Mouse (Mus musculus) olfactory bulb, adult 2 months (tissue): Measurements from ENCODE around the gene Pabpc1l. TPM values are rescaled to one million over a fixed set of nuclear protein-coding genes. Genes with fewer than 3 reads are reported as not detected.

Source experiments
- H3K27ac ChIP-seq: fragments of 200-500 bp; 2 replicates; pipeline ENCODE4 v1.5.1; 2012; ENCODE audit warnings: low read depth, low read length; ENCODE audit not compliant: insufficient read depth
- H3K4me1 ChIP-seq: fragments of 200-500 bp; 2 replicates; pipeline ENCODE4 v1.6.1; 2012; ENCODE audit warnings: low read length; ENCODE audit not compliant: control insufficient read depth, insufficient read depth
- H3K4me3 ChIP-seq: fragments of 200-500 bp; 2 replicates; pipeline ENCODE4 v1.5.1; 2012; ENCODE audit warnings: mild to moderate bottlenecking, low read depth, low read length, moderate library complexity; ENCODE audit not compliant: insufficient read depth
- CTCF ChIP-seq: fragments of 200-500 bp; IDR thresholded peaks from 2 replicates; pipeline ENCODE4 v1.5.1; 2012; ENCODE audit warnings: low read depth, mild to moderate bottlenecking, low read length, moderate library complexity; ENCODE audit not compliant: insufficient read depth
- POLR2A ChIP-seq: fragments of 200-500 bp; IDR thresholded peaks from 2 replicates; pipeline ENCODE4 v1.6.1; 2012; ENCODE audit warnings: mild to moderate bottlenecking, low read depth, low read length, moderate library complexity; ENCODE audit not compliant: insufficient read depth
- WGBS: fragments of 180-500 bp; shearing (Covaris S2); methylation state at CpG from one replicate; pipeline ENCODE4 v1.1.7; 2018; 5-methylcytosine and 5-hydroxymethylcytosine counted together
- polyA plus RNA-seq: library from polyadenylated mRNA; stranded (reverse); fragments of >200 nt; gene quantifications from 2 replicates; pipeline ENCODE4 v1.2.4, GENCODE M21; 2012; ENCODE audit warnings: low replicate concordance; ENCODE audit not compliant: missing spikeins, insufficient read depth, insufficient read length

The Pabpc1l gene
- polyA plus RNA-seq, 1 experiment, result not detected

DNA sequence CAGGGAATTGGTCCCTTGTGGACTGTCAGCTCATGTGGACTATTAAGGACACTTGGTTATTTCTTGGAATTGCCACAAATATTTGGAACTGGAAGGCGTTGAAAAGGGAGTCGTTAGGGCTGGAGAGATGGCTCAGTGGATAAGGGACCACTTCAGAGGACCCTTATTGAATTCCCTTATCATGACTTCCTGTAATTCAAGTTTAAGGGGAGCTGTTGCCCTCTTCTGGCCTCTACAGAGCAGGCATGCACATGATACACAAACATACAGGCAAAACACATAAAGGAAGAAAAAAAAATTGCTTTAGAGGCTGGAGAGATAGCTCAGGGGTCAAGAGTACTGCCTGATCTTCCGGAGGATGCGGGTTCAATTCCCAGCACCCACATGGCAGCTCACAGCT is 5.3 kb upstream of the Pabpc1l start:
- no peak for TF ChIP-seq CTCF
- no peak for TF ChIP-seq POLR2A
- no peaks in the 10 kb centered on the region for H3K4me1 ChIP-seq
- H3K4me3 ChIP-seq, result no peak overlapping the region
- WGBS, result 86% methylated on average over 4 of the region's 4 CpGs
- no peak overlapping the region for H3K27ac ChIP-seq

DNA sequence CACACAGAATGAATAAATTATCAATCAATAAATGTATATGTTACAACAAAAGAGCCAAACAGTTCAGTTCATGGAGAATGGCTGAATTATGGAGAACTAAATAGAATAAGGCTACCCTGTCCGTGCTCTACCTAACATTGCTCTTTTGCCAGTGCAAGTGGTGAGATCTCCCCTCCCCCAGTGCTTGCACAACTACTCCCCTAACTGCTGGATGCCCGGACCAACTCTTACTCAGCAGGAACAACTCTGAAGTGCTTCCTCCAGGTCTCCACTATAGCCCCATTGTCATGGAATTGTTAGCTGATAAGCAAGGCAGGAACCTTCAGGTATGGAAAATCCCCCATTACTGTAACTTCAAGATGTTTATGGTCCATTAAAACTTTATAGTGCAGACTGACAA is 3.1 kb upstream of the Pabpc1l start:
- H3K4me1 ChIP-seq, result no peaks in the 10 kb centered on the region
- WGBS, result 65% methylated on average over 2 of the region's 2 CpGs
- TF ChIP-seq POLR2A (no peak), CTCF (no peak)
- H3K27ac ChIP-seq, result no peak overlapping the region
- no peak overlapping the region for H3K4me3 ChIP-seq

DNA sequence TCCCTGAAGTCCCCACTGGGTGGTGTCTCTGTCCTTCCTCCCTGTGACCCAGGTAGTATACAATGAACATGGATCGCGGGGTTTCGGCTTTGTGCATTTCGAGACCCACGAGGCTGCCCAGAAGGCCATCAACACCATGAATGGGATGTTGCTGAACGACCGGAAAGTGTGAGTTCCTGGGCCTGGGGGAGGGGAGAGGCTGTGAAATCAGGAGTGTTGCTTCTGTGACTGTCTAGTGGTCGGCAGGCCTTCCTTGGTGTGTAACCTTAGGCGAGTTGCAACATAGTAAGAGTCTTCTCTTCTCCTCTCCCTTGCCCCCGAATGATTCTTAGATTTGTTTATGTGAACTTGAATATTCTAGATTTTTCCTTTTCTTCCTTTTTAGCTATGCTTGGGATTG is 5.9 kb downstream of the Pabpc1l start:
- 78% methylated on average over 10 of the region's 10 CpGs for WGBS
- no peak for TF ChIP-seq CTCF
- no peak overlapping the region for H3K27ac ChIP-seq
- H3K4me1 ChIP-seq, result no peaks in the 10 kb centered on the region
- H3K4me3 ChIP-seq, result no peak overlapping the region

DNA sequence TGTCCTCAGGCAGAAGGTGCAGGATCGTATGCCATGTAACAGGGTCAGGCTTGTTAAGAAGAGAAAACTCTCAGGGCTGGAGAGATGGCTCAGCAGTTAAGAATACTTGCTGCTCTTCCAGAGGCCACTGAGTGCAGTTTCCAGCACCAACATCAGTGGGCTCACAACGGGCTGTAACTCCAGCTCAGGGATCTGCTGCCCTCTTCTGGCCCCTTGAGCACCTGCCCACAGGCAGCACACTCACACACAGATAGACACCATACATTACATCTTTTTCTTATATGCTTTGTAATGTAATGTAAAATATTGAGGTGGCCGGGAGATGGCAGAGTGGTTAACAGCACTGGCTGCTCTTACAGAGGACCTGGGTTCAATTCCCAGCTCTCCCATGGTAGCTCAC is 7.7 kb downstream of the Pabpc1l start:
- TF ChIP-seq CTCF (no peak), POLR2A (no peak)
- no peak overlapping the region for H3K27ac ChIP-seq
- no peaks in the 10 kb centered on the region for H3K4me1 ChIP-seq
- no peak overlapping the region for H3K4me3 ChIP-seq
- 88% methylated on average over 3 of the region's 3 CpGs for WGBS

DNA sequence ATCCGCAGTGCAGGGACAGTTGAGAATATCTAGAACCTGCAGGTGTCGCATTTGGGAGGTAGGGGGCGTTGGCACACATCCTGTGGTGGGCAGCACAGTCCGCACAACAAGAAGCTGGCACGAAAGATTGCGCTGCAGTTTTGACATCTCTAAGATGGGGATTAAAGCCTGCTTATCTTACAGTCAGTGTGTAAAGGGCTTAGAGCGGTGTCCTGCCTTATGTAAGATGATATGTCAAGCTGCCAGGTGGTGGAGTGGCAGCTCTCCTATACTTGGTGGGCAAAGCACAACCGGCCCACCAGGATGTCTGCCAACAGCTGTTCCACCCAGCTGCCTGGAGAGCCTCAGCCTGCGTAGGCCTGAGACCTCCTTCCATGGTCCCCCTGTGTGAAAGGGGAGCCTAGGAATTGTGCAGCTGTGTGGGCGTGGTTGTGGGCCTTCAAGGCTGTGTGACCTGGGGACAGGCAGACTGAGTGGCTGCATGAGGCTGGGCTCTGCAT is 11.3 kb downstream of the Pabpc1l start:
- Histone ChIP-seq H3K4me1 (no peaks in the 10 kb centered on the region), H3K27ac (no peak overlapping the region), H3K4me3 (no peak overlapping the region)
- WGBS, result 58% methylated on average over 10 of the region's 10 CpGs
- TF ChIP-seq POLR2A (no peak), CTCF (no peak)

DNA sequence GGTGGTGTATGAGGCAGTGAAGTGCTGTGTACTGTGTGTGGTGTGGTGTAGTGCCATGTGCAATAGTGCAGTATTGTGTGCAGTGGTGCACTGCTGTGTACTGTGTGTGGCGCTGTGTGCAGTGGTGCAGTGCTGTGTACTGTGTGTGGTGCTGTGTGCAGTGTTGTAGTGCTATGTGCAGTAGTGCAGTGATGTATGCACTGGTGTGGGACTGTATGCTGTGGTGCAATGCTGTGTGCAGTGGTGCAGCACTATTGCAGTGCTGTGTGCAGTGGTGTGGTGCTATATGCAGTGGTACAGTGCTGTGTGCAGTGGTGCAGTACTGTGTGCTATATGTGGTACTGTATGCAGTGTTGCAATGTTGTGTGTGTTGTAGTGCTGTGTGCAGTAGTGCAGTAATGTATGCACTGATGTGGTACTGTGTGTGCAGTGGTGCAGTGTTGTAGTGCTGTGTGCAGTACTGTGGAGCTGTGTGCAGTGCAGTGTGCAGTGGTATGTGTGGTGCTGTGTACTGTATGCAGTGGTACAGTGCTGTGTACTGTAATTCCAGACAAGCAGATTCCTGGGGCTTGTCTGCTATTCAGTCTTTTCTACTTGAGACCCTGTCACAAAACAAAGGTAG is 13.3 kb downstream of the Pabpc1l start:
- WGBS, result 96% methylated on average over 1 of the region's 1 CpGs
- H3K4me1 ChIP-seq, result no peaks in the 10 kb centered on the region
- TF ChIP-seq POLR2A (no peak), CTCF (no peak)

DNA sequence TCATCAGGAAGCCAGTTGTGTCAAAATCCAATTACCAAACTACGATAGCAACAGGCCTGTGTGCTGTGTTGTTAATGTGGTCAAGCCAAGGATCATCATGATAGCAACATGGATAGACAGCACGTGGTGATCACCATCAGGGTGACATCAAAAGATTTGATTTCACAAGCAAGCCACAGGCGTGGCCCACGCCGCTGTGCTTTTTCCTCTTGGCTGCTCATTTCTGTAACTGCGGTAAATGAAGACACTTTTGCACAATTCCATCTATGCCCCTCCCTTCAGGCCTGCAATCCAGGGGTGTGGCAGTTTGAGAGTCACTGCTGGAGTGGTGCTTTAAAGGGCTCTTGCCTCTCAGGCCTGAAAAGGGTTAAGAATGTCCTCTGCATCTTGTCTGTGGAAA is 15.7 kb downstream of the Pabpc1l start:
- Histone ChIP-seq H3K4me3 (no peak overlapping the region), H3K27ac (no peak overlapping the region), H3K4me1 (no peaks in the 10 kb centered on the region)
- TF ChIP-seq CTCF (no peak), POLR2A (no peak)
- WGBS, result 89% methylated on average over 6 of the region's 6 CpGs

More for the DNA sequence above, 13.3 kb downstream of the Pabpc1l start:
- no peak overlapping the region for H3K27ac ChIP-seq
- H3K4me3 ChIP-seq, result no peak overlapping the region

DNA sequence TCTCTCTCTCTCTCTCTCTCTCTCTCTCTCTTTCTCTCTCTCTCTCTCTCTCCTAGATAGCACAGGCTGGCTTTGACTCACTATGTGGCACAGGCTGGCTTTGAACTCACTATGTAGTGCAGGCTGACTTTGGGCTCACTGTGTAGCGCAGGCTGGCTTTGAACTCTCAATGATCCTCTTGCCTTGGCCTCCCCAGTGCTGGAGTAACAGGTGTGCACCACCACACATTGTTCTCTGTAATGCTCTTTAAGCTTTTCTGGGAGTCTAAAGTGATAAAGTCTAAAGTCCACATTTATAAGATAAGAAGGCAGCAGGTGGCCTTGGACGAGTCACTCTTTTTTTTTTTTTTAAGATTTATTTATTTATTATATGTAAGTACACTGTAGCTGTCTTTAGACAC is 16.3 kb downstream of the Pabpc1l start:
- 94% methylated on average over 2 of the region's 2 CpGs for WGBS
- no peak overlapping the region for H3K27ac ChIP-seq
- no peak overlapping the region for H3K4me3 ChIP-seq
- H3K4me1 ChIP-seq, result no peaks in the 10 kb centered on the region
- TF ChIP-seq CTCF, result no peak
- TF ChIP-seq POLR2A, result no peak

DNA sequence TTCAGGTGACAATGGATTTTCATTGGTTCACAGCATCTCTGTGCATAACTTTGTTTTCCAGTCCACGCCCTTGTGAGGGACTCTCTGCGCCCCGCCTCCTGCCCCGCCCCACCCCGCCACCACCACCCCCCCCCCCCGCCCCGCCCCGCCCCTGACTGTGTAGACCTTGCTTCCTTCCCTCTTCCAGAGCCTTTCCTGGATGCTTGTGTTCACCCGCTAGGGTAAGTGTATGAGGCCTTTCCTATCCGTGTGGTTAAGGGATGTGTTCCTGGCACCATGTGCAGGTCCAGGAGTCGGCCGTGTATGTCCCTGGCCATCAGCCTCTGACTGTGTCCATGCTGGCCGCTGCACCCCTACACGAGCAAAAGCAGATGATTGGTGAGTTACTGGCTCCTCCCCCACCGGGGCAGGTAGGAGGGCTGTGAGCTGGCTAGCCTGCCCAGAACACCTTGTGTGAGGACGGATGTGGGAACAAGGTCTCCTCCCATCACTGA is 22.0 kb downstream of the Pabpc1l start:
- Histone ChIP-seq H3K27ac (no peak overlapping the region), H3K4me1 (no peaks in the 10 kb centered on the region), H3K4me3 (no peak overlapping the region)
- 8% methylated on average over 16 of the region's 16 CpGs for WGBS
- no peak for TF ChIP-seq POLR2A
- no peak for TF ChIP-seq CTCF
